Mouse (Mus musculus) heart, adult 2 months (tissue): Measurements from ENCODE around the gene Mcmbp.

Source experiments
- CTCF ChIP-seq: fragments of 200-600 bp; IDR thresholded peaks from 2 replicates; pipeline ENCODE4 v1.8.1; 2022; ENCODE audit warnings: antibody characterized with exemption, mild to moderate bottlenecking, moderate library complexity
- EP300 ChIP-seq: fragments of 200-500 bp; IDR thresholded peaks from 2 replicates; pipeline ENCODE4 v1.6.1; 2011; ENCODE audit warnings: low read depth, low read length, control low read depth; ENCODE audit not compliant: insufficient read depth
- POLR2A ChIP-seq: fragments of 200-500 bp; IDR thresholded peaks from 2 replicates; pipeline ENCODE4 v1.6.1; 2011; ENCODE audit warnings: mild to moderate bottlenecking, low read depth, low read length, control low read depth; ENCODE audit not compliant: insufficient read depth

GRCm38 (mm10) chr7:128663906-128664305 lies 76.4 kb downstream of the Mcmbp start:
- TF ChIP-seq POLR2A (no peak), CTCF (no peak), EP300 (no peak)
